Comparison of ENCODE assay signal across 18 mouse cellular contexts in the genomic region with DNA sequence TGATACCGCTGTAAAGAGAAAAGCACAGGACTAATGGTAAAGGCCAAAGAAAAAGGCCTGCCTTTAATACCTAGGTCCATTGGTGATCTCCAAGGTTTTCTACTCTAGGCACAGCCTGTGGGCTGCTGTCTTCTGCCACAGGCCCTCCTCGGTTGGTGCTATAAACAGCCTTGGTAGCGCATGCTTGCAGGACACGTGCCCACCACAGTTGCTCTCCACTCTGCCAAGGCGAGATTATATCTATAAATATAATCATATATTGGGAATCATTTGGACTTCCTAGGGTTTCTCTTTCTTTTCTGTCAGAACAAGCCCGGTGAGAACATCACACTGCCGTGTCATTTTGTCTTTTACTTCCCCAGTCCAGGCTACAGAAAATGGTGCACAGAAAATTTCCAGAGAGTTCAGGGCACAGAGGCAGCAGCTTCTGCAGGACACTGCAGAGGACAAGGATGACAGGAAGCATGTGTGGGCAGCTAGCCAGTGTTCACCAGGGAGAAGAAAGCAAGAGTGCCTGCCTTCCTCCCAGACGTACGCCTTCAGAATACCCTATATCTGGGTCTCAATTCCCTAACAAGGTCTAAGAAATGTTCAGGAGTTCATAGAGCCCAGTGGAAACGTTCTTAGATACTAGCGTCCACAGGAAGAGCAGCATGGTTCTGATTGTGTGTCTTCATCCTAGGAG.
DNase-seq lines count a peak whose midpoint lies in the region.
"Had no signal": no experiment of that assay in that cellular context is flagged by ENCODE, and none has a peak within 500 bp of the region (broad histone marks: within the 10 kb centered on the region; RNA-seq: fewer than 3 reads in every experiment).

No protein-coding gene starts in this region.

- peak; percentile 14 to 42 for DNase-seq in frontal cortex, adult 2 months (ENCODE audit: extremely low spot score in 1 of 2, low spot score in 1 of 2)
- DNase-seq in frontal cortex, postnatal 25 days (ENCODE audit: low spot score in 2 of 2) = no peak
- DNase-seq in kidney, postnatal 10 days = peak; percentile 11
- DNase-seq in kidney, postnatal 14 days = no peak
- peak; percentile 30 for DNase-seq in lung, postnatal 14 days
- DNase-seq in lung, postnatal 4 days = no peak
- DNase-seq in right cerebral cortex, postnatal 14 days = peak; percentile 31
- DNase-seq in right cerebral cortex, adult 2 months (ENCODE audit: low spot score in 2 of 2) = no peak
- DNase-seq: adrenal gland, postnatal 25 days; forebrain, postnatal 0 days; gastrocnemius, postnatal 14 days; heart, adult 18-20 months; heart, postnatal 14 days; kidney, adult 9 months; kidney, postnatal 36 days; lung, adult 18-20 months; retina, postnatal 1 day; spleen, adult 18-20 months had no signal

Comparison
In these comparisons a context has a peak if more than half of its experiments do, and no peak if none do; other contexts are left out.
1. DNase-seq: peak in frontal cortex, adult 2 months (2 of 2), kidney, postnatal 10 days (single experiment), lung, postnatal 14 days (single experiment) and right cerebral cortex, postnatal 14 days (single experiment); none in frontal cortex, postnatal 25 days (0 of 2), kidney, postnatal 14 days (single experiment), lung, postnatal 4 days (0 of 2) and right cerebral cortex, adult 2 months (0 of 2).